Mouse (Mus musculus) cerebellum, postnatal 4 days (tissue): ENCODE measurements around the gene Sox9.

ENCODE experiments used
- DNase-seq, 2 experiments: peaks; one replicate each; pipeline ENCODE4 v3.0.0; 2022; ENCODE audit warnings: low spot score in 2 of 2, mixed read lengths in 1 of 2

The Sox9 gene

GRCm38 (mm10) chr11:112781994-112782356, at the start of gene Sox9:
Gene Sox9, plus strand, starts transcription at chr11:112782224.
- DNase-seq: peak; percentile 73 to 87

GRCm38 (mm10) chr11:112732401-112732800, 49.6 kb upstream of the Sox9 start:
- no peak for DNase-seq

- no peak for DNase-seq
Observed at GRCm38 (mm10) chr11:112737071-112737470, 45.0 kb upstream of the Sox9 start.

- DNase-seq: no peak
Observed at GRCm38 (mm10) chr11:112739681-112740080, 42.3 kb upstream of the Sox9 start.

GRCm38 (mm10) chr11:112756516-112756915, 25.5 kb upstream of the Sox9 start:
- DNase-seq: no peak

- no peak for DNase-seq
Observed at GRCm38 (mm10) chr11:112758056-112758455, 24.0 kb upstream of the Sox9 start.

GRCm38 (mm10) chr11:112766956-112767355, 15.1 kb upstream of the Sox9 start:
- no peak for DNase-seq

GRCm38 (mm10) chr11:112767531-112768041, 14.4 kb upstream of the Sox9 start:
- DNase-seq: no peak

GRCm38 (mm10) chr11:112772791-112773355, 9.2 kb upstream of the Sox9 start:
- no peak for DNase-seq

GRCm38 (mm10) chr11:112779762-112780161, 2.3 kb upstream of the Sox9 start:
- DNase-seq: peak; percentile 38 to 59

- no peak for DNase-seq
Observed at GRCm38 (mm10) chr11:112780394-112780920, 1.6 kb upstream of the Sox9 start.

GRCm38 (mm10) chr11:112781035-112781911, 751 bp upstream of the Sox9 start:
- DNase-seq: peak; percentile 38 to 69

- peak; percentile 27 to 52 for DNase-seq
Observed at GRCm38 (mm10) chr11:112782357-112783121, 515 bp downstream of the Sox9 start.

- DNase-seq: peak in 1 of 2 experiments; percentile 28
Observed at GRCm38 (mm10) chr11:112783401-112784346, 1.6 kb downstream of the Sox9 start.

- DNase-seq: no peak
Observed at GRCm38 (mm10) chr11:112784347-112784902, 2.4 kb downstream of the Sox9 start.

GRCm38 (mm10) chr11:112784903-112785381, 2.9 kb downstream of the Sox9 start:
- DNase-seq: peak in 1 of 2 experiments; percentile 39

GRCm38 (mm10) chr11:112785581-112785980, 3.6 kb downstream of the Sox9 start:
- no peak for DNase-seq

- DNase-seq: no peak
Observed at GRCm38 (mm10) chr11:112786427-112786826, 4.4 kb downstream of the Sox9 start.

GRCm38 (mm10) chr11:112788296-112788695, 6.3 kb downstream of the Sox9 start:
- no peak for DNase-seq

- DNase-seq: no peak
Observed at GRCm38 (mm10) chr11:112796379-112796778, 14.4 kb downstream of the Sox9 start.
